Mouse (Mus musculus): ENCODE measurements around the gene Ttc26. TPM values are rescaled to one million over a fixed set of nuclear protein-coding genes. Genes with fewer than 3 reads are reported as not detected.

Ttc26 gene
- polyA plus RNA-seq, 1 experiment = not detected

DNA sequence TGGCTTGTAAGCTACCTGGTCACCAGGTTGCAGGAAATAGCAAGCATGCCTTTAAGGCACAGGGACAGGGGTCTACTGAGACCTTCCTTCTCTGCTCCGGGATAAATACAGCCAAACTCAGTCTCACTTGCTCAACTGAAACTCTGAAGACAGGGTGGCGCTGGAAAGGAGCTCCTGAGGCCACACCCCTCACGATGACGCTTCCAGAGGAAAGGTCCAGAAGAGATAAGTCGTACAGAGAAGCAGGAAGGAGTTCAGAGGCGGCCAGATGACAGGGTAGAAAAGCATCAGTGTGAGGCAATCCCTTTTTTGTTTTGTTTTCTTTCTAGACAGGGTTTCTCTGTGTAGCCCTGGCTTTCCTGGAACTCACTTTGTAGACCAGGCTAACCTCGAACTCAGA is 35.5 kb upstream of the Ttc26 start:
- H3K4me1 ChIP-seq = peaks cover 89% of the 10 kb centered on the region
- H3K36me3 ChIP-seq (replicated peaks; ENCODE audit: low read length) = peaks cover 35% of the 10 kb centered on the region
- no peaks in the 10 kb centered on the region for H3K27me3 ChIP-seq (replicated peaks)
- TF ChIP-seq GATA1 (IDR thresholded peaks at IDR 0.05; ENCODE audit: borderline replicate concordance, low read length) (peak; percentile 83; the same call in 1 of the 3 replicates), FLI1 (IDR thresholded peaks at IDR 0.05; ENCODE audit: low read length) (no peak)
- peak overlapping the region; percentile 84 for H3K4me3 ChIP-seq (replicated peaks)
- H3K9me3 ChIP-seq = no peaks in the 10 kb centered on the region

- TF ChIP-seq GATA1 (IDR thresholded peaks at IDR 0.05; ENCODE audit: borderline replicate concordance, low read length) = no peak
- TF ChIP-seq FLI1 (IDR thresholded peaks at IDR 0.05; ENCODE audit: low read length) = no peak
- Histone ChIP-seq H3K36me3 (replicated peaks; ENCODE audit: low read length) (peaks cover 35% of the 10 kb centered on the region), H3K27me3 (replicated peaks) (no peaks in the 10 kb centered on the region), H3K9me3 (no peaks in the 10 kb centered on the region), H3K4me1 (peaks cover 90% of the 10 kb centered on the region), H3K4me3 (replicated peaks) (no peak overlapping the region)
These were observed 33.4 kb upstream of the Ttc26 start for GRCm38 (mm10) chr6:38347875-38348274.

- Histone ChIP-seq H3K36me3 (replicated peaks; ENCODE audit: low read length) (peaks cover 35% of the 10 kb centered on the region), H3K4me1 (peaks cover 85% of the 10 kb centered on the region), H3K9me3 (no peaks in the 10 kb centered on the region), H3K27me3 (replicated peaks) (no peaks in the 10 kb centered on the region), H3K4me3 (replicated peaks) (no peak overlapping the region)
- TF ChIP-seq GATA1 (IDR thresholded peaks at IDR 0.05; ENCODE audit: borderline replicate concordance, low read length) = no peak
- no peak for TF ChIP-seq FLI1 (IDR thresholded peaks at IDR 0.05; ENCODE audit: low read length)
These were observed 32.3 kb upstream of the Ttc26 start for GRCm38 (mm10) chr6:38348811-38349453.

GRCm38 (mm10) chr6:38349806-38350205 is 31.5 kb upstream of the Ttc26 start:
- H3K4me3 ChIP-seq (replicated peaks) = no peak overlapping the region
- H3K36me3 ChIP-seq (replicated peaks; ENCODE audit: low read length) = peaks cover 30% of the 10 kb centered on the region
- peaks cover 78% of the 10 kb centered on the region for H3K4me1 ChIP-seq

GRCm38 (mm10) chr6:38351930-38352329 is 29.3 kb upstream of the Ttc26 start:
- TF ChIP-seq GATA1 (IDR thresholded peaks at IDR 0.05; ENCODE audit: borderline replicate concordance, low read length) = no peak
- TF ChIP-seq FLI1 (IDR thresholded peaks at IDR 0.05; ENCODE audit: low read length) = no peak
- Histone ChIP-seq H3K27me3 (replicated peaks) (no peaks in the 10 kb centered on the region), H3K4me1 (peaks cover 70% of the 10 kb centered on the region), H3K4me3 (replicated peaks) (peak overlapping the region; percentile 99), H3K9me3 (no peaks in the 10 kb centered on the region), H3K36me3 (replicated peaks; ENCODE audit: low read length) (peaks cover 24% of the 10 kb centered on the region)

More at GRCm38 (mm10) chr6:38349806-38350205, 31.5 kb upstream of the Ttc26 start:
- no peaks in the 10 kb centered on the region for H3K27me3 ChIP-seq (replicated peaks)
- H3K9me3 ChIP-seq = no peaks in the 10 kb centered on the region
- no peak for TF ChIP-seq FLI1 (IDR thresholded peaks at IDR 0.05; ENCODE audit: low read length)
- no peak for TF ChIP-seq GATA1 (IDR thresholded peaks at IDR 0.05; ENCODE audit: borderline replicate concordance, low read length)

DNA sequence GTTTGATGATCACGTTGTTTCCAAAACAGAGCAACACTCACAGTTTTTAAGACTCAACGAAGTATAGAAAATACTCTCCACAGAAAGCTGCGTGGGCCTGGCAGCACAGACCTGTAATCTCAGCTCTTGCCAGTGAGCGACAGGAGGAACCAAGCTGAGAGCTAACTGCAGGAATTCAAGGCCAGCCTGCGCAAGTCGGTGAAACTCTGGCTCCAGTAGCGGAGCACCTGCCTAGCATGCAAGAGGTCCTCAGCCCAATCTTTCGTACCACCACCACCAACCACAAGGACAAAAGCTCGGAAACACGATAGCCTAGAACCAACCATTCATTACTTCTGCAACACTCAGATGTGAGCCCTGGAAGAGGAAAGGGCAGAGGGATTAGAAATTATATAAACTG is 28.8 kb upstream of the Ttc26 start:
- Histone ChIP-seq H3K4me3 (replicated peaks) (peak overlapping the region; percentile 99), H3K4me1 (peaks cover 66% of the 10 kb centered on the region), H3K36me3 (replicated peaks; ENCODE audit: low read length) (peaks cover 23% of the 10 kb centered on the region), H3K27me3 (replicated peaks) (no peaks in the 10 kb centered on the region), H3K9me3 (no peaks in the 10 kb centered on the region)
- TF ChIP-seq GATA1 (IDR thresholded peaks at IDR 0.05; ENCODE audit: borderline replicate concordance, low read length) = no peak
- TF ChIP-seq FLI1 (IDR thresholded peaks at IDR 0.05; ENCODE audit: low read length) = no peak

DNA sequence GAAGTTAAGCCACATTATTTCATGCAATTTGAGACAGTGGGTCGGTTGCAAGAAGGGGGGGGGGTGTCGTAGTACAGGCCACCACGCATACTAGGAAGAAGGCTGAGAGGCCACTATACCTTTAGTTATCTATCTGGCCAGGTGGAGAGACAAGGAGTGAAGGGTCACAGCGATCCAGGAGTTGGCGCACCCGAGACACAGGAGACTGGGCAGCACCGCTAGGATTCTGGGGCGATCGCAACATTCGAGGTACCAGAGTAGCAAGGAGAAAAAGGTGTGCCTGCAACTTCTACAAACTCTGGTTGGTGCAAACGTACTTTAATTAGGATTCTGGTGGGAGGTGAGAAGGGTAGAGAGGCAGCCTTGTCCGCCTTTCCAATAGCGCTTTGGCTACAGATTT is 28.1 kb upstream of the Ttc26 start:
- no peaks in the 10 kb centered on the region for H3K27me3 ChIP-seq (replicated peaks)
- H3K4me1 ChIP-seq = peaks cover 66% of the 10 kb centered on the region
- peak overlapping the region; percentile 99 for H3K4me3 ChIP-seq (replicated peaks)
- H3K9me3 ChIP-seq = no peaks in the 10 kb centered on the region
- H3K36me3 ChIP-seq (replicated peaks; ENCODE audit: low read length) = peaks cover 18% of the 10 kb centered on the region
- TF ChIP-seq FLI1 (IDR thresholded peaks at IDR 0.05; ENCODE audit: low read length) (no peak), GATA1 (IDR thresholded peaks at IDR 0.05; ENCODE audit: borderline replicate concordance, low read length) (no peak)

- peaks cover 14% of the 10 kb centered on the region for H3K36me3 ChIP-seq (replicated peaks; ENCODE audit: low read length)
- H3K9me3 ChIP-seq = no peaks in the 10 kb centered on the region
- no peaks in the 10 kb centered on the region for H3K27me3 ChIP-seq (replicated peaks)
- H3K4me3 ChIP-seq (replicated peaks) = peak within 1 kb of the TSS; percentile 99
- TF ChIP-seq GATA1 (IDR thresholded peaks at IDR 0.05; ENCODE audit: borderline replicate concordance, low read length) (no peak), FLI1 (IDR thresholded peaks at IDR 0.05; ENCODE audit: low read length) (no peak; the same call in 1 of the 2 replicates)
- peaks cover 65% of the 10 kb centered on the region for H3K4me1 ChIP-seq
These were observed 27.2 kb upstream of the Ttc26 start, which contains the start of gene Zc3hav1 for GRCm38 (mm10) chr6:38353811-38354722. Gene Zc3hav1, minus strand, starts transcription at chr6:38354603.

DNA sequence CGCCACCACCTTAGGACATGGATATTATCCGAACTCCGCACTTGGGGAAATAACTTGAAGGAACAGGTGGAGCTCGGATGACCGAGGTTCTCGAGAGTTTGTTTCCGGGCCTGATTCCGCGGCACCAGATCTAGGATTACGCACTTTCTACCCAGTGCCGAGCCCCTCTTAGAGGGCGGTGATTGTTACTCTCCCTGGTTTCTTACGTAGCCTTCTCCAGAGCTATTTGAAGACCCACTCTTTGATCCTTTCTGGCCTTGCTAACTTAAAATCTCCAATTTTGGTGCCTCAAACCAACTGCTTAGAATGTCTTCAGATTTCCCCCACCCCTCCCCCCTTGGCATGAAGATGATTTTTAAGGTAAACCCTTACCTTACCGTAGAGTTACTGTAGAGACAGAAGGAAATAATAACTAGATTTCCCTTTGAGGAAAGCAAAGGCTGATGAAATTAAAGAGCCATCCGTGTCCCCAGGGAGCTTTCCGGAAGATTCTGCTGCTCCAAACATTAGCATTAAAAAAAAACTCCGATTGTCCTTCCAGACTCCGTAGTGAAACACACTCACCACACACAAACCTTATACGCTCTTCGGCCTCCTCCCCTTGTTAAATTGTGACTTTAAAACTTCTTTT is 26.4 kb upstream of the Ttc26 start:
- TF ChIP-seq GATA1 (IDR thresholded peaks at IDR 0.05; ENCODE audit: borderline replicate concordance, low read length) = no peak
- TF ChIP-seq FLI1 (IDR thresholded peaks at IDR 0.05; ENCODE audit: low read length) = no peak
- peaks cover 9% of the 10 kb centered on the region for H3K36me3 ChIP-seq (replicated peaks; ENCODE audit: low read length)
- no peaks in the 10 kb centered on the region for H3K27me3 ChIP-seq (replicated peaks)
- peak overlapping the region; percentile 99 for H3K4me3 ChIP-seq (replicated peaks)
- peaks cover 59% of the 10 kb centered on the region for H3K4me1 ChIP-seq
- no peaks in the 10 kb centered on the region for H3K9me3 ChIP-seq

Measured in megakaryocyte, embryonic 14.5 days (primary cell).